Mouse (Mus musculus): ENCODE data around the gene Cep170b. TPM values are rescaled to one million over a fixed set of nuclear protein-coding genes. Genes with fewer than 3 reads are reported as not detected.

Gene Cep170b
- polyA plus RNA-seq, 1 experiment from 2014 or later: 5.0 TPM

GRCm38 (mm10) chr12:112743168-112743975 is 23.1 kb downstream of the Cep170b start:
- Histone ChIP-seq H3K9ac (no peak overlapping the region), H3K4me2 (no peak overlapping the region), H3K9me3 (replicated peaks) (no peaks in the 10 kb centered on the region), H3K4me1 (no peaks in the 10 kb centered on the region; the same call in 1 of the 2 replicates), H3K36me3 (peaks cover 21% of the 10 kb centered on the region), H3K27me3 (replicated peaks) (no peaks in the 10 kb centered on the region; the same call in 1 of the 2 replicates), H3K27ac (no peak overlapping the region), H3K4me3 (no peak overlapping the region)
- ATAC-seq: 0 out of 2 replicates have a peak, but pooled peaks have one; percentile 36
- WGBS (ENCODE audit: insufficient replicate concordance): 49% methylated on average over 25 of the region's 25 CpGs

- Histone ChIP-seq H3K9ac (no peak overlapping the region), H3K27me3 (replicated peaks) (no peaks in the 10 kb centered on the region; the same call in 1 of the 2 replicates), H3K4me3 (no peak overlapping the region), H3K27ac (no peak overlapping the region), H3K9me3 (replicated peaks) (no peaks in the 10 kb centered on the region), H3K4me2 (no peak overlapping the region), H3K4me1 (no peaks in the 10 kb centered on the region; the same call in 1 of the 2 replicates), H3K36me3 (peaks cover 14% of the 10 kb centered on the region)
- 64% methylated on average over 11 of the region's 11 CpGs for WGBS (ENCODE audit: insufficient replicate concordance)
- no peak for ATAC-seq
These were observed 24.0 kb downstream of the Cep170b start for GRCm38 (mm10) chr12:112744211-112744610.

GRCm38 (mm10) chr12:112744891-112745580 is 24.8 kb downstream of the Cep170b start:
- no peak for ATAC-seq
- Histone ChIP-seq H3K27ac (no peak overlapping the region), H3K9me3 (replicated peaks) (no peaks in the 10 kb centered on the region), H3K27me3 (replicated peaks) (no peaks in the 10 kb centered on the region; the same call in 1 of the 2 replicates), H3K4me3 (no peak overlapping the region), H3K4me1 (no peaks in the 10 kb centered on the region; the same call in 1 of the 2 replicates), H3K9ac (no peak overlapping the region), H3K4me2 (no peak overlapping the region), H3K36me3 (peaks cover 13% of the 10 kb centered on the region; the same call in 1 of the 2 replicates)
- 74% methylated on average over 10 of the region's 10 CpGs for WGBS (ENCODE audit: insufficient replicate concordance)

- Histone ChIP-seq H3K4me1 (no peaks in the 10 kb centered on the region; the same call in 1 of the 2 replicates), H3K27ac (no peak overlapping the region), H3K9ac (no peak overlapping the region), H3K9me3 (replicated peaks) (no peaks in the 10 kb centered on the region), H3K36me3 (peaks cover 13% of the 10 kb centered on the region; the same call in 1 of the 2 replicates), H3K27me3 (replicated peaks) (peaks cover under 1% of the 10 kb centered on the region; the same call in 1 of the 2 replicates), H3K4me2 (no peak overlapping the region), H3K4me3 (no peak overlapping the region)
- WGBS (ENCODE audit: insufficient replicate concordance): 71% methylated on average over 10 of the region's 10 CpGs
- ATAC-seq: no peak
These were observed 25.5 kb downstream of the Cep170b start for GRCm38 (mm10) chr12:112745716-112746115.

DNA sequence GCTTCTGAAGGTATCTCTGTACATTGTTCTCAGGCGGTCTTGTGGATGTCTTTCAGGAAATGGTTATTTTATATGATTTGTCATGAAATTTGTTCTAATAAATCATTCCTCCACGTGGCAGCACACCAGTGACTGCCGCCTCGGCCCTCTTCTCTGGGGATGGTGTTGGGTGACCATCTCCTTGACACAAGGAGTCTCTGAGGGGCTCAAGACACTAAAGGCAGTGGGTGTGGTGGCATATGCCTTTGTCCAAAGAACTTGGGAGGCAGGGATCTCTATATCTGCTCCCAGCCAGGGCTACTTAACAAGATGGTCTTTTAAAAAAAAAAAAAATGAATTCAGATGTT is 26.2 kb downstream of the Cep170b start:
- Histone ChIP-seq H3K27me3 (replicated peaks) (peaks cover 7% of the 10 kb centered on the region; the same call in 1 of the 2 replicates), H3K4me2 (no peak overlapping the region), H3K36me3 (peaks cover 13% of the 10 kb centered on the region; the same call in 1 of the 2 replicates), H3K9ac (no peak overlapping the region), H3K4me1 (no peaks in the 10 kb centered on the region; the same call in 1 of the 2 replicates), H3K4me3 (no peak overlapping the region), H3K9me3 (replicated peaks) (no peaks in the 10 kb centered on the region), H3K27ac (no peak overlapping the region)
- WGBS (ENCODE audit: insufficient replicate concordance): 68% methylated on average over 4 of the region's 4 CpGs
- no peak for ATAC-seq

DNA sequence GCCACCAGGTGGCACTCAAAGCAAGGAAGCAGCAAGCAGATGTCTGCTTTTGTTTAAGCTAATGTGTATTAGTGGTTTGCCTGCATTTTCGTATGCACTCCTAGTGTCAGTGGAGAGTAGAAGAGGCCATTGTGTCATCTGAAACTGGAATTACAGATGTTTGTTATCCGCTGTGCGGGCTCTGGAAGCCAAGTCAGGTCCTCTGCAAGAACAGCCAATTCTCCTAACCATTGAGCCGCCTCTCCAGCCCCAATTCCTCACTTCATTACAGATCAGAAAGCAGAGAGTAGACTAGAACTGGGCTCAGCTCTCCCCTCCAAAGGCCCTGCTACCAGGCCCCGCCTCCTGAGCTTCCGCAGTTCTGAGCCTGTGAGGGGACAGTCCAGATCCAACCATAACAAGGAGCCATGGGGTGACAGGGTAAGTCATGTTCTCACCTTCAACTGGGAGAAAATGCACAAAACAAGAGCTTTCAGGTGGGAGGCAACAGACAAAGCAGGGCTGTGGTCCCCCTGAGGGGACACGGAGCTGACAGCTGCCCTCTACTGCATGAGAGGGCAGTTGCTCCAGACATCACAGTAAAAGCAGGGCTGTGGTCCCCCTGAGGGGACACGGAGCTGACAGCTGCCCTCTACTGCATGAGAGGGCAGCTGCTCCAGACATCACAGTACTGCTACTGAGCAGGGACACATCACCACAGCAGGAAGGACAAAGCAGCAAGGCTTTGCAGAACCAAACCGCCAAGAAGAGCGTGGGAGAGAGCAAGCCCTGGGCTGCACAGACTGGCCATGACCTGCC is 26.8 kb downstream of the Cep170b start:
- H3K4me1 ChIP-seq: no peaks in the 10 kb centered on the region; the same call in 1 of the 2 replicates
- no peaks in the 10 kb centered on the region for H3K9me3 ChIP-seq (replicated peaks)
- no peak overlapping the region for H3K4me2 ChIP-seq
- H3K36me3 ChIP-seq: peaks cover 13% of the 10 kb centered on the region; the same call in 1 of the 2 replicates
- no peak overlapping the region for H3K9ac ChIP-seq
- WGBS (ENCODE audit: insufficient replicate concordance): 27% methylated on average over 10 of the region's 10 CpGs
- peak; percentile 28; the same call in 1 of the 2 replicates for ATAC-seq
- no peak overlapping the region for H3K27ac ChIP-seq
- peaks cover 8% of the 10 kb centered on the region; the same call in 1 of the 2 replicates for H3K27me3 ChIP-seq (replicated peaks)
- H3K4me3 ChIP-seq: no peak overlapping the region

DNA sequence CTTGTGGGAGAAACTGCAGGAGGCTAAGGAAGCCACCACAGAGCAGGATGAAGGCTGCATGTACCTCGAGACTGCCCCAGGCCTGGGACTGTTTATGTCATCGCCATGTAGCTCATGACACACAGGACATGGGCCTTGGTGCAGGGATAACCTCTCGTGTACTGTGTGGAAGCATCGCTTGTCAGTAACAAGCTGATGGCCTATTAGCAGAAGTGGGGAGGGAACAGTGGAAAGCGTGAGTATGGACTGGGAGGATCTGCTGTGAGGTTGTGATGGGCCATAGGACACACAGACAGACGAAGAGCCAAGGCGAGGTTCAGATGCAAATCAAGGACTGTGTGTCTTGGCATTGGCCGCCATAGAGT is 27.3 kb downstream of the Cep170b start:
- Histone ChIP-seq H3K36me3 (peaks cover 13% of the 10 kb centered on the region; the same call in 1 of the 2 replicates), H3K9ac (no peak overlapping the region), H3K27me3 (replicated peaks) (peaks cover 8% of the 10 kb centered on the region; the same call in 1 of the 2 replicates), H3K27ac (no peak overlapping the region), H3K4me1 (no peaks in the 10 kb centered on the region; the same call in 1 of the 2 replicates), H3K9me3 (replicated peaks) (no peaks in the 10 kb centered on the region), H3K4me2 (no peak overlapping the region), H3K4me3 (no peak overlapping the region)
- 57% methylated on average over 8 of the region's 8 CpGs for WGBS (ENCODE audit: insufficient replicate concordance)
- no peak for ATAC-seq

- no peak for ATAC-seq
These were observed 30.7 kb downstream of the Cep170b start for GRCm38 (mm10) chr12:112750976-112751375.

DNA sequence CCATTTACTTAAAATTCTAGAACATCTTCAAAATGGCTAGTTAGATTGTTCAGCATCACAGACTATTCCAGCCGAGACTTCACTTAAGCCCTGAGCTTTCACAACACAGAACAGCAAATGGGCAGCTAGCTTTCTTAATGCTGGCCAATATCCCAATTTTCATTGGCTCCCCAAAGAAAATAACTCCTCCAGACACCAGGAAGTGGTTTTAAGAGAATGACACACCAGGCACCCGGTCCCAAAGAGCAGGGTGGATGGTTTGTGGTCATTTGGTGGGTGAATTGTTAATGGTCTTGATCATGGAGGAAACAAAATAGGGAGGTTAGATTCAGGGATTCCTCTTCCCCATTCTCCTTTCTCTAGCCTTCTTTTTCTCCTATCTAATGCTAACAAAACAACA is 32.1 kb downstream of the Cep170b start:
- H3K9ac ChIP-seq: no peak overlapping the region
- H3K4me1 ChIP-seq: no peaks in the 10 kb centered on the region
- H3K9me3 ChIP-seq (replicated peaks): no peaks in the 10 kb centered on the region
- peaks cover 22% of the 10 kb centered on the region for H3K27me3 ChIP-seq (replicated peaks)
- H3K27ac ChIP-seq: no peak overlapping the region
- no peaks in the 10 kb centered on the region for H3K36me3 ChIP-seq
- no peak for ATAC-seq
- H3K4me3 ChIP-seq: no peak overlapping the region
- H3K4me2 ChIP-seq: no peak overlapping the region
- WGBS (ENCODE audit: insufficient replicate concordance): 19% methylated on average over 2 of the region's 2 CpGs

More at GRCm38 (mm10) chr12:112750976-112751375, 30.7 kb downstream of the Cep170b start:
- H3K36me3 ChIP-seq: no peaks in the 10 kb centered on the region
- no peak overlapping the region for H3K27ac ChIP-seq
- H3K4me3 ChIP-seq: no peak overlapping the region
- no peak overlapping the region for H3K9ac ChIP-seq
- H3K9me3 ChIP-seq (replicated peaks): no peaks in the 10 kb centered on the region
- no peak overlapping the region for H3K4me2 ChIP-seq
- WGBS (ENCODE audit: insufficient replicate concordance): 71% methylated on average over 12 of the region's 12 CpGs
- H3K4me1 ChIP-seq: no peaks in the 10 kb centered on the region
- H3K27me3 ChIP-seq (replicated peaks): peaks cover 22% of the 10 kb centered on the region

- Histone ChIP-seq H3K9ac (no peak overlapping the region), H3K4me3 (no peak overlapping the region), H3K4me1 (no peaks in the 10 kb centered on the region), H3K27me3 (replicated peaks) (peaks cover 20% of the 10 kb centered on the region), H3K27ac (no peak overlapping the region), H3K9me3 (replicated peaks) (no peaks in the 10 kb centered on the region), H3K4me2 (no peak overlapping the region), H3K36me3 (no peaks in the 10 kb centered on the region)
- WGBS (ENCODE audit: insufficient replicate concordance): 58% methylated on average over 4 of the region's 4 CpGs
- ATAC-seq: no peak
These were observed 35.6 kb downstream of the Cep170b start for GRCm38 (mm10) chr12:112755900-112756299.

DNA sequence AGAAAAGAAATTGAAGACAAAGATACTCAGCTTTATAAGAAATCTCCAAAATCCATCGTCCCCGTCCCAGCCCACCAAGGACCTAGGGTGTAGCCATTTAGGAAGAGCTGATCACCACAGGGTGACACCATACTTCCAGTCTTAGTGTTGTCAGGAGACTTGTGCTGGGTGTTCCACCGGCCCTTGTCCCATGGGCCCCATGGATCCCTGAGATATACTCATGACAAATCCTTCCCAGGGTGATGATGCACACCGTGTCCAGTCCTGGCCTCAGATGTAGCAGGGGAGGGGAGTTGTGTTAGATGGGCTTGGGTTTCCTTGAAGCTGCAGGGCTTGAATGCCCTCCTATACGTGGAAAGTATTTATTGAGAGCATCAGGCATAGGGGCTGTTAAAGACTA is 37.6 kb downstream of the Cep170b start:
- H3K4me1 ChIP-seq: no peaks in the 10 kb centered on the region
- WGBS (ENCODE audit: insufficient replicate concordance): 62% methylated on average over 5 of the region's 5 CpGs
- no peak overlapping the region for H3K27ac ChIP-seq
- no peak for ATAC-seq
- H3K4me2 ChIP-seq: no peak overlapping the region
- no peaks in the 10 kb centered on the region for H3K9me3 ChIP-seq (replicated peaks)
- no peak overlapping the region for H3K9ac ChIP-seq
- no peaks in the 10 kb centered on the region for H3K36me3 ChIP-seq
- peaks cover 15% of the 10 kb centered on the region for H3K27me3 ChIP-seq (replicated peaks)
- no peak overlapping the region for H3K4me3 ChIP-seq
